Mouse (Mus musculus): ENCODE results near the gene Hps6.
"Not testable (repeated sequence)": the region's sequence is repeated elsewhere in the genome, so short reads cannot be mapped to it uniquely, and the experiment has no call there.

- not testable (repeated sequence) for TF ChIP-seq POLR2A (IDR thresholded peaks at IDR 0.05; ENCODE audit: low read depth, low read length); CTCF (IDR thresholded peaks at IDR 0.05; ENCODE audit: extremely low read depth, insufficient read depth, insufficient read length, insufficient replicate concordance)
Observed at GRCm38 (mm10) chr19:45993441-45993840, 9.9 kb upstream of the Hps6 start.

Measured in spleen, adult 2 months (tissue).